Mouse (Mus musculus): ENCODE measurements at regions not wholly inside any gene's neighbourhood (a gene's known extent, or its start where the extent isn't known, plus 50 kb on each side); places are given as distances from the start of the nearest gene placed in this dataset.

DNA sequence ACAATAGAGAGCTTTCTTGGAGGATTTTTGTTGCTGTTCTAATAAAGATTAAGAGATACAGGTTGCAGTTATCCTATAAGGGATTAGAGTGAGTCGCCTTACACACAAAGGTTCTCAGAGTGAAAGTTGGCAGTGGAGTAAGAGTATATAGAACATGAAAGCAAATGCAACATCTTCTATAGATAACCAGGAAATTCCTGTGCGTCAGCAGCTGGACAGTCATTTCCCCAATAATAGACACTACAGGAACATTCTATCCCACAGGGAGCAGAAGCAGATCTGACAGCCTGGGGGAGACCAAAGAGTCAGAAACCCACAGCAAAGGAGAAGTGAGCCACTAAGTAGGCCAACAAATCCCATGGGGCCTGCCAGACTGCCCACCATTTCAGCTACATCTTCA, 348.7 kb downstream of the Elavl2 start:
- DNase-seq (ENCODE audit: low spot score in 2 of 2): no peak

DNA sequence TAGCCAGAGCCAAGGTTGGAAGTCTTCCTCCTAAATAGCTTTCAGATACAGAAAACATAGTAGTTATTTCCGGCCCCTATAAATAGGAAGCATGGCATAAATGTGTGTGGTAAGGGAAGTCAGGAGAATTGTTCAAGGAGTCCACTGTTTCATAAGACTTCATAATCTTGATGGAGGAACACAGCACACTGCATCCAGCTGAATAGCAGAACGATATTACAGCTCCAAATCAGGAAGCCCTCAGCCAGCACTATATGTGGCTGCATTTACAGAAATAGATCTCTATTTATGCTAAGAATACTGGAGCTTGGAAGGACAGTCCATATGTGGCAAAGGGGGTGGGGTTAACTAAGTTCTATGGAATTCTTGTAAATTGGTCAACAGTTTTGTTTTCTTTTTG, 371.1 kb downstream of the Elavl2 start:
- DNase-seq (ENCODE audit: low spot score in 2 of 2): no peak

- DNase-seq (ENCODE audit: low spot score in 2 of 2): no peak
These were observed 372.5 kb downstream of the Elavl2 start for GRCm38 (mm10) chr4:91028013-91028626.

- no peak for DNase-seq (ENCODE audit: low spot score in 2 of 2)
These were observed 404.0 kb downstream of the Elavl2 start for GRCm38 (mm10) chr4:90996388-90997092.

GRCm38 (mm10) chr4:90964658-90965057, 435.9 kb downstream of the Elavl2 start:
- no peak for DNase-seq (ENCODE audit: low spot score in 2 of 2)

GRCm38 (mm10) chr4:90943687-90944385, 456.7 kb downstream of the Elavl2 start:
- DNase-seq (ENCODE audit: low spot score in 2 of 2): no peak

DNA sequence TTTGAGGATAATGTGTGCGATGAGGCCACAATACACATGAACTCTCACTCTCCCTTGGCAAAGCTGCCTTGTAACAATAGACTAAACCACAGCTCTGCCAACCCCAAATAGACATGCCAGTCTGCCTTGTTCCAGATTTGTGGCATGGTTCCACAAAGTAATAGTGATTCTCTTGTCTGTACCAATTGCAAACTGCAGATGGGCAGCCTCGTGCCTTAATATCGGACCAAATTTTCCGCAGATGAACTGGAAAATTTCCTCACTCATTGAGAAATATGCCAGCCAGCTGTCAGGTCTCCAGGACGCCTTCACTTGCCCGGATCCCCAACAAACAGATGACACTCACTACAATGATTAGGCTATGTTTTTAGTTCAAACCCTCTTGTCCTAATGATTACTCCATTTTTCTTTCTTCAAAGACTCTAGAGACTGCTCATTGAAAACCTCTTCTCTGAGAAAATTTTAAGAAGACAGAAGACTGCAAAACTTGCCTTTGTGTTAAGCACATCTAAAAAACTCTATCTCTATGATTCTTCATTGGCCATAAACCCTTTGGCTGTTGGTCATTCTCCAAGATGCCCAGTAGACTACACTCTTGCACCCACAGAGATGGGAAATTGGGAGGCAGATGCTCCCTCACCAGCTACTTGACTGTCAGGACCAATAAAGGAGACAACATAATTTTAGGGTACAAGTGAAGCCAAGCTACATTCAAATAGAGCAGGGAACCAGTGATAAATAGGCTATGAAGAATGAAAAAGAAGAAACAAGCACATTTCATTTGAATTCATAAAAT, 483.1 kb downstream of the Elavl2 start:
- DNase-seq (ENCODE audit: low spot score in 2 of 2): no peak

- no peak for DNase-seq (ENCODE audit: low spot score in 2 of 2)
These were observed 494.3 kb downstream of the Elavl2 start for GRCm38 (mm10) chr4:90906311-90906710.

GRCm38 (mm10) chr4:90868209-90868608, 532.4 kb downstream of the Elavl2 start:
- no peak for DNase-seq (ENCODE audit: low spot score in 2 of 2)

DNA sequence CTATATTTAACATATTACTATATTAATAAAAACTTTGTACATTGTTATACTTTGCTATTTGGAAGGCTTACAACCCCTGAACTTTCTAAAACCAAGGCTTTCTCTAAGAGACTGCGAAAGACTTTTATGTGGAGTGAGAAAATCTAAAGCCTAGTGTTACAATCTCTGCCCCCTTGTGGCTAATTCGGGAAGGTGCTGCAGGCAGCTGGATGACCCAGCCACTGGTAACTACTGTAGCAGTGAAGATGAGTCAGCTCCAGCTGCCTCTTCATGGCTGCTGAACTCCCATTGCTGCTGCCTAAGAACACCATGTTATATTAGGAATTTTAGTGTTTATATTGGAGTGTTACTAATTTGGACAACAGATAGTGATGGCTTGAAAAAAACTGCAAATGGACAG, 539.7 kb downstream of the Elavl2 start:
- DNase-seq (ENCODE audit: low spot score in 2 of 2): no peak

DNA sequence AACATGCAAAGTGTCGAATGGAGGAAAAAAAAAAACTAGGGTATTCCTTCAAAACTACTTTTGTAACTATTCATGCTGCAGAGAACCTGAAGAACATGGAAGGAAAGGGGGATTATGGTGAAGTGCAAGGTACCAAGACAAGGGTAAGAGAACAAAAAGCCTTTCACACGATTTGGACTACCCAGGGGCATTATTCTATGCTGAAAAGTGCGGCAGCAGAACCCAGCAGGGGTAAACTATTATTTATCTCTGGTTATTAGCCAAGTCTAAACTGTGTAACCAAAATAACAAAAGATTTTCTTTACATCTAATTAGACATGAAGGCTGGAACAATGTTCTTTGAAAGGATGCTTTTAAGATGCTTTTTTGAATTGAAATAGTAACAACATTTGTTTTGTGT, 560.8 kb downstream of the Elavl2 start:
- DNase-seq (ENCODE audit: low spot score in 2 of 2): no peak

DNA sequence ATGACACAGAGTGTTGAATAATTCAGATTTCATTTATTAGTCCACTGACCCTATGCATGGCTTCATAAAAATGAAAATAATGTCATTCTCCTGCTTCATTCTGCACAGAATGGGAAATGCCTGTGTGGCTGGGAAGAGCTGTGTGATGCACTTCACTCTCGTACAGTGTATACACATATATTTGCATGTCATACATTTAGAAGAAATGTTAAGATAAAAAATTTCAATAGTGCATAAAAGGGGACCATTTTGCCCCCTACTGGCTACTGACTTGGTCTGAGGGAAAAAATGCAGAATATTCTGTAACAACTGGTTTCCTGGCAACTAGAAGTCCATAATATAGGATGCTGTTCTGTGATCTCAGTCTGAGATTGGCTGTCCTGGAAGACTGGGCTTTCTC, 580.5 kb downstream of the Zfp352 start:
- DNase-seq (ENCODE audit: low spot score in 2 of 2): no peak

- no peak for DNase-seq (ENCODE audit: low spot score in 2 of 2)
These were observed 580.0 kb downstream of the Zfp352 start for GRCm38 (mm10) chr4:90798637-90799036.

GRCm38 (mm10) chr4:90797472-90797871, 578.9 kb downstream of the Zfp352 start:
- no peak for DNase-seq (ENCODE audit: low spot score in 2 of 2)
